Mouse (Mus musculus) 3134 (cell line): ENCODE measurements around the gene Eif3d.

Experiments
- DNase-seq: peaks from one replicate; pipeline ENCODE4 v3.0.0-alpha.2; 2011; ENCODE audit warnings: low spot score; ENCODE audit not compliant: insufficient read length; ENCODE audit errors: extremely low read depth

The Eif3d gene

DNA sequence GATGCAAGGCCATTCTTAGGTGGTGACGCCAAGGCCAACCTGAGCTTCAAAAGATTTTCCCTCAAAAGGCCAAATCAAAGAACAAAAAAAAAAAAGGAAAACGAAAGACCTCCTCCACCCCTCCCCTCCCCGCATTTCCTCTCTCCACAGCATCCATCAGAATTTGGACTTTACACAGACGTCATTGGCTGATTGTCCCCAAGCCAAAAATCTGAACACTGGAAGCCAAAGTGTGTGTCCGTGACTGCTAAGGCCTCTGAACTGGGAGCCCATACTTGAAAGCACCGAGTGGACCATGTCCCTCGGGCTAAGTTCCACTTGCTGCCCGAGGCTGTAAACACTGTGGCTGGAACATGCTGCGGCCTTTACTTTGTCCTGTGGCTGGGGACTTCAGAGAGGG, 47.9 kb downstream of the Eif3d start:
- DNase-seq = no peak

DNA sequence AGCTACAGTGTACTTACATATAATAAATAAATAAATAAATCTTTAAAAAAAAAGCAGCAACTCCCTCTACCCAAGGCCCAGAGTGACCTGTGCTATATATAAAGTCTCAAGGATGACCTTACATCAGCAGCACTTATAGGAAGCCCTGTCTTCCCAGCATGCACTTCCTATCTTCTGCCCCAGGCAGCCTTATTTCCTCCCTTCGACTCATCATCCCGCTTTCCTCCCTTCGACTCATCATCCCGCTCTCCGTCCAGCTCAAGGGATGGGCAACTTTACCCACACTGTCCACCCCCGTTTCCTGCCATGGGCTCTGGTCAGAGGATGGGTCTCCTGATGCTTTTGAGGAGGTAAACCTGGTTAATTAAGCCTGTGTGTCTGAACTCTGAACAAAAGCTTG, 49.0 kb downstream of the Eif3d start:
- DNase-seq = no peak

DNA sequence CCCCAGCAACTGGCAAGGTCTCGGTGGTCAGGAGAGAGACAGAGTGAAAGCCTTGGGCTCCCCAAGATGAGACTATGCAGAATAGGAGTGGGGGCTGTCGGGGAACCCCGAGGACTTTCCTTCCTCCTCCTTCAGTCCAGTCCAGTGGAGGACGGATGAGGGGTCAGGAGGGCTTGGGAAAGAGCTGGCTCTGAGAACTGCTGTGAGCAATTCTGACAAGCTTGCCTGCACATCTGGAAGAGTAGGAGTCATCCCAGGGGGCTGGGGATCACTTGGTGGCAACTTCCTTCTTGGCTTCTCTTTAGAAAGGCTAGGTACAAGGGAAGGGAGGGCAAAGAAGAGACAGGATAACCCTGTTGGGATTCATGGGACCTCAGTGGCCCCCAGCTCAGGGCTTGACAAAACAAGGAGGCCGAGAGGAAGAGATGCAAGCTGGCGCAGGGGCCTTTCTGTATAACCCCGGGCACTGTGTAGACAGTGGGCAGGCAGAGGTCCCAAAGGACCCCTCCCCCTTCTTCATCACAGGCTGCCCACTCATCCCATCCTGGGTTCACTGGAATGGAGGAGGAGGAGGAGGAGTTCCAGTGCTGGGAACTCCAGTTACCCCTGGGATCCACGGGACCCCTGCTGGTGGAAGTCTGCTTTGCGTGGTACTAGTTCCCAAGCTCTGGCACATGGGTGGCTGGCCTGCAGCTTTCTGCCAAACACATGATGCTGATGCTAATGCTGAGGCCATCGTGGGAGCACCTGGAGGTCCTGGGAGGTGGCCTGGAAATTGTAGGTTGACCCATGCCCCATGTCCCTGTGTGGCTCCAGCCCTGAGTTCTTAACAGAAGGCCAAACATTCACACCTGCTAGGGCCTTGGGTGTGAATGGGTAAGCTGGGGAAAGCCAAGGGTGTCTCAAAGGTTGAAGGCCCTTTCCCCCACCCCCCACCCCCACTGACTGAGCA, 49.8 kb downstream of the Eif3d start:
- peak; percentile 47 for DNase-seq

DNA sequence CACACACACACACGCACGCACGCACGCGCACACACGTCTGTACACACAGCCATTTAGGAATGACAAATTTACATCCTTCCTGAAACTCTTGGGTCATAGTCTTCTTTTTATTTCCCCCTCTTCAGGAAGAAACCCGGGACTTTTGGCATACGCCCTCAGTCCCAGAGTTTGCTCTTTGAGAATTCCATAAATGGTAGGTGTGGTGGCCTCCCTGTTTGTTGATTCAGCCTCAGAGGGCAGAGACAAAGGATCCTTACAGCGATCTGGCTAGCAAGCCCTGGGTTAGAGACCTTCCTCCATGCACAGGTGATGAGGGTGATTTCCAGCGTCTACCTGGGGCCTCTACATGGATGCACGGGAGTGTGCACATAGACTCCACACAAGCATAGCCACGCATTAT, 51.2 kb downstream of the Eif3d start:
- no peak for DNase-seq

DNA sequence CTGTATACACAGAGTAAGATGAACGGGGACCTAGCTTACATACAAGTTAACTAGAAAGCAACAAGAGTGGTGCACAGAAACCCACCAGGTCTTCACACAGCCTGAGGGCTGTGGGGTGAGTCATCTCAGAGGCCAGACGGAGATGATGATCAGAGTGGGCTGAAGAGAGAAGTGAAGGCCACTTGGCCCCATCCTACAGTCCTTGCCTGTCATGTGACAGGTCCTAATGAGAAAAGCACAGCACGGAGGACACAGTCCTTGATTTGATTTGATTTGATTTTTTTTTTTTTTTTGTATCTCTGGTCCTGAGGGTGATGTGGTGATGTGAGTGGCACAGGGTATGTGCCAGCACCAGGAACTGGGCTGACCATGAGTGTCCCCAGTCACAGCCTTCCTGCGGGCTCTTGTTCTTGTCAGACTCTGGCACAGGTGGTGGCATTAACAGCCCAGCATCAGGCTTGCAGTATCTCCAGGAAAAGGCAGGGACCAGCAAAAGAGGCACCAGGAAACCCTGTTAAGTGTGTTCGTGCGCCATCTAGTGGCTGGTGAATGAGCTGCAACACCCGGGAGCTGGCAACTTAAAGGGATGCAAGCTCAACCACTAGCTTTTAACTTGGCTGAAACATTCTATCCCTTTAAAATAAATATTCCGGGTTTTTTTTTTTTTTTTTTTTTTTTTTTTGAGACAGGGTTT, 53.6 kb downstream of the Eif3d start:
- peak; percentile 76 for DNase-seq

DNA sequence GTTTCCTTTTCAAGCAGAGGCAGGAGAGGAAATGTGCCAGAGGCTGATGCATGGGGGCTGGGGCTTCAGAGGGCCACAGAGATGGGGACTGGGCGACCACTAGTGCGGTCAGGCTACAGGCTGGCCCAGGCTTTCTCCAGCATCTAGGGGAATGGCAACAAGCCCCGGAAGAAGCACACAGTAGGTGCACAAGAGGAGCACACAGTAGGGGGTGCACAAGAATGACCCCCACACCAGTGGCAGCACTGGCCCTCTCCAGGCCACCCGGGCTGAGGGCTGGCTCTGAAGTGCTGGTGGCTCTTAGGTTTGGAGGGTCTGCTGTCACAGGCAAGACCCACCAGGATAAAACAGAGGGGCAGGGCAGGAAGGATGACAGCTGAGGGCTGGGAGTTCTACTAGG, 55.3 kb downstream of the Eif3d start:
- DNase-seq = no peak

DNA sequence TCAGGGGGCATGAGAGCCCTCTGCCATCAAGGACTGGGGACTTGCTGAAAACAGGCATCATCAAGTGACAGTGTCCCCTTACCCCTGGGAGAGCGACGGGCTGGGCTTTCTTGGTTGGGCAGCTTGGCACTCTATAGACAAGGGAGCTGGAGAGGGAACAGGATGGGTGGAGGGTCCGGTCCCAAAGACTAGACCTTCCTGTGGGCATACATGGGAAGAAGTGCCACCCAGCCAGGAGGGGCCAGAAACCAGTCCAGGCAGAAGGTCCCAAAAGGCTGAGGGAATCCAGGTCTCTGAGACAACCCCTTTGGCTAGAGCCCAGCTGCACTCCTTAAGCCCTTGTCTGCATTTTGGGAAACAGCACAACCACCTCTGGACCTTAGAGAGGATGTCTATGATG, 56.1 kb downstream of the Eif3d start:
- no peak for DNase-seq

DNA sequence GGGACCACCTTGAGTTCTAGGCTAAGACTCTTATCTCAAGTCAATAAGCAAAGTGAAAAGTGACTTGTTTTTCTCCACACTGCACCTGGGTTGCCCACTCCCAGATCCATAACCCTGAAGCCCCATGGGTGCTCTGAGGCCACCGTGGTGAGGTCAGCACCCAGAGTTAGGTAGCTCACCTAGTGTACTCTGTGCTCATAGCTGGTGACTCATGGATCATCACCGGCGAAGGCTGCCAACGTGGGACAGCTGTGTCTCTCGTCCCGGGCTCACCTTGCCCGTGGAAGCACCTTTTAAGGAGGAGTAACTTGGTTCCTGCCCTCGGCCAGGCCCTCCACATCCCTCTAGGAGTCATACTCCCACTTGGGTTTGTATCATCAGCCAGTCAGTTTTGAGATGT, 57.6 kb downstream of the Eif3d start:
- DNase-seq = no peak

DNA sequence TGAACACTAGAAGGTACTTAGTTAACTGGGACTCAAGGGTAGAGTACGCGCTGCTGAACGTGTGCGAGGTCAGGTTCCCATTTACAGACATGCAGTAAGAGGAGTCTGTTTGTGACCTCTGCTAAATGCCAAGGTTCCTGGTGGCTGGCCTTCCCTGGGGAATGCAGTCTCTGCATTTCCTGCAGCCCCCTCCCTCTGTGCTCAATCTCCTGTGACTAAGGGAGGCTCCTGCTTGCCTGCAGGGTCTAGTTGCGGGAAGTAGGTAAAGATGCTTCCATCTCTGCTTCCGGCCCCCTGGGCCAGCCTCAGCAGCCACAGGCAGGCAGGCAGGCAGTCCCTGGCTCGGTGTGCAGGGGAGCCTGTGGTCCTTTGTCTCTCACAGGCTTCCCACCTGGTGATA, 58.0 kb downstream of the Eif3d start:
- DNase-seq = no peak

DNA sequence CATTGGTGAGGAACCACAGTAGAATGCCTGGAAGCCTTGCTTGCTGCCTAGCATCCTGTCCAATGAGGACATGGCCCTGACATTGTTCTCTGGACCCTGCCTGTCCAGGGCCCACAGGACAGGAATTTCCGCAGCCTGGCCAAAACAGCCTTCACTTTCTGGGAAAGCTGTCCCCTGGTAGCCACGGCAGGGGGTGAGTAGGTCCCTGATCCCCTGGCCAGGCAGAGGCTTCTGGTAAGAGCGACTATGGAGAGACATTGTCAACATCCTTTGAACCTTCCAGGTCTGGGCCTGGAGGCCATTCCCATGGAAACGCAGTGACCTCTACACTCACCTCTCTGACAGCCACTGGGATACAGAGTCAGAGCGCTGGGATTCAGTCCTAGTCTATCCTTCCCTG, 58.6 kb downstream of the Eif3d start:
- no peak for DNase-seq

DNA sequence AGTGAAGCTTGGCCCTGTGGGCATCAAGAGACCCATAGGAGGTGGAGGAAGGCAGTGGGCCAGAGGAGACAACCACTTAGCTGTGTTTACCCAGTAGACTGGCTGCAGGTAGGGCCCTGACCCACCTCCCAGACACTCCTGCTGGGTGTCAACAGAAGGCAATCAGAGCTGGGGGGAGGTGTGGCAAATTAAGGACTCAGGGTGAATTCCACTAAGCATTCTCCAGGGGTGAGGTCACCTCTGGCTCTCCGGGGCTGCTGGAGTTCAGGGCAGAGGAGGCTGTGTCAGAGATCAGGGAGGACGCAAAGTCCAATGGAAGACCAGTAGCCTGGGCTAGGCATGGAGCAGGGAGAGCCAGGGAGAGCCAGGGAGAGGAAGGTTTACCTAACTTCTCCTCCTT, 59.5 kb downstream of the Eif3d start:
- DNase-seq = peak; percentile 71
